Mouse (Mus musculus) liver, embryonic 13.5 days (tissue): ENCODE data around the gene Ebf1. TPM values are rescaled to one million over a fixed set of nuclear protein-coding genes. Genes with fewer than 3 reads are reported as not detected.

ENCODE experiments used
- ATAC-seq: fragments of 200-750 bp; cut with Nextera tagmentation; 2 replicates; pipeline ENCODE4 v1.8.0; 2017; ENCODE audit warnings: low read depth, mild to moderate bottlenecking, moderate number of reproducible peaks, moderate library complexity
- DNase-seq: peaks from one replicate; pipeline ENCODE4 v3.0.0; 2022
- H3K27ac ChIP-seq: fragments of 300-500 bp; sonication (generic); 2 replicates; pipeline ENCODE4 v1.5.1; 2015; ENCODE audit warnings: moderate library complexity, mild to moderate bottlenecking, inconsistent platforms
- H3K27me3 ChIP-seq: fragments of 300-500 bp; sonication (generic); 2 replicates; pipeline ENCODE4 v1.6.1; 2015; ENCODE audit warnings: mild to moderate bottlenecking, inconsistent platforms
- H3K36me3 ChIP-seq: fragments of 300-500 bp; sonication (generic); 2 replicates; pipeline ENCODE4 v1.6.1; 2015; ENCODE audit warnings: mild to moderate bottlenecking, inconsistent platforms
- H3K4me1 ChIP-seq: fragments of 300-500 bp; sonication (generic); replicated peaks from 2 replicates; pipeline ENCODE4 v1.6.1; 2015; ENCODE audit warnings: inconsistent platforms
- H3K4me2 ChIP-seq: fragments of 300-500 bp; sonication (generic); 2 replicates; pipeline ENCODE4 v1.6.1; 2015; ENCODE audit warnings: inconsistent platforms, mild to moderate bottlenecking, moderate library complexity
- H3K4me3 ChIP-seq: fragments of 300-500 bp; sonication (generic); replicated peaks from 2 replicates; pipeline ENCODE4 v1.5.1; 2015; ENCODE audit warnings: mild to moderate bottlenecking, inconsistent platforms
- H3K9ac ChIP-seq: fragments of 300-500 bp; sonication (generic); 2 replicates; pipeline ENCODE4 v1.6.1; 2015; ENCODE audit warnings: mild to moderate bottlenecking, inconsistent platforms
- H3K9me3 ChIP-seq: fragments of 300-500 bp; sonication (generic); replicated peaks from 2 replicates; pipeline ENCODE4 v1.6.1; 2016; ENCODE audit warnings: inconsistent platforms
- WGBS: fragments of 180-500 bp; shearing (Covaris S2); methylation state at CpG from one replicate; pipeline ENCODE4 v1.1.7; 2015; ENCODE audit not compliant: insufficient replicate concordance; 5-methylcytosine and 5-hydroxymethylcytosine counted together
- polyA plus RNA-seq: library from polyadenylated mRNA; unstranded; fragments of >200 nt; fragmentation: Nextera tagmentation; extraction: Ambion mirVana; gene quantifications from 2 replicates; pipeline ENCODE4 v1.2.1, GENCODE M21; 2015

Gene Ebf1
- polyA plus RNA-seq, 1 experiment from 2014 or later: 0.31 TPM

DNA sequence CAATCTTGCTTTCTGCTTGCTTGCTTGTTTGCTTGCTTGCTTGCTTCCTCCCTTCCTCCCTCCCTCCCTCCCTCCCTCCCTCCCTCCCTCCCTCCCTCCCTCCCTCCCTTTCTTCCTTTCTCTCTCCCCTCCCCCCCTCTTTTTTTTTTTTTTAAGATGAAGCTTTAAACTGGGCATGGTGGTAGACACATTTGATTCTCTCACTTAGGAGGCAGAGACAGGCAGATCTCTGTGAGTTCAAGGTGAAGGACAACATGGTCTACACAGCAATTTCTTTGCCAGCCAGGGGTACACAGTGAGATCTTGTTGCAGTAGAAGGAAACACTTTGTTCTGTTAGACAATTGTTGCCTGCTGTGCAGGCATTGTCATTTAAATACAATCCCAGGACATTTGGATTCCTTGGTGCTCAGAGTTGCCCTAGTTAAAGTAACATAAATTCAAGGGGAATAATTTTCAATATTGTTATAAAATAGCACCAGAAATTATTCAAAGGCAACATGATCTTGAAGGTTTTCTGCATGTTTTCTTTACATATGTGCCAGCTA, 92.0 kb downstream of the Ebf1 start:
- Histone ChIP-seq H3K4me2 (no peak overlapping the region), H3K27ac (no peak overlapping the region), H3K9me3 (no peaks in the 10 kb centered on the region), H3K36me3 (no peaks in the 10 kb centered on the region), H3K9ac (no peak overlapping the region), H3K4me1 (no peaks in the 10 kb centered on the region), H3K27me3 (no peaks in the 10 kb centered on the region), H3K4me3 (no peak overlapping the region)
- DNase-seq (no peak), ATAC-seq (no peak)

DNA sequence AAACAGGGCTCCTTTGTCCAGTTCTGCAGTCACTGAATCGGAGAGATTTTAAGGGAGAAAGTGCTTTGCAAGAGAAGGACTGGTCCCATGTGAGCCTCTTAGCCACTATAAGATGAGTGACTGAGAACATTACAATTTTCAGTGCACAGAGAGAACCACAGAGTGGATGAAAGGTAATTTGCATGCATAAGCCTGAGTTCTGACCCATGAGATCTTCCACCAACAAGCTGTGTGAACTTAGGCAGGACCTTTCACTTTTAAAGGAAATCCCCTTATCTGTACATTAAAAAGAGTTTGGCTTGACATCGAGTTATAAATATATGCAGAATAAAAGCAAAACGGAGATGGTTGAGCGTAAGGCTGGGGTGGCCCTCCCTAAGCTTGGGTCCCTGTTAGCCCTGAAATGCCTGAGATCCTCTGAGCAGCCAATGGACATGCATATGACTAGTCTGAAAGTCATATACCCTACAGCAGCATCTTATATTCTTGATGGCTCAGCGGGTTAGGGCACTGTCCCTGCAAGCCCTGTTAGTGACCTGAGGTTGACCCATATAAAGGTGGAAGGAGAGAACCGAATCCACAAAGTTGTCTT, 92.8 kb downstream of the Ebf1 start:
- Histone ChIP-seq H3K27me3 (no peaks in the 10 kb centered on the region), H3K4me2 (no peak overlapping the region), H3K9ac (no peak overlapping the region), H3K4me1 (no peaks in the 10 kb centered on the region), H3K4me3 (no peak overlapping the region), H3K27ac (no peak overlapping the region), H3K9me3 (no peaks in the 10 kb centered on the region), H3K36me3 (no peaks in the 10 kb centered on the region)
- no peak for ATAC-seq
- 68% methylated on average over 6 of the region's 6 CpGs for WGBS
- DNase-seq: no peak

DNA sequence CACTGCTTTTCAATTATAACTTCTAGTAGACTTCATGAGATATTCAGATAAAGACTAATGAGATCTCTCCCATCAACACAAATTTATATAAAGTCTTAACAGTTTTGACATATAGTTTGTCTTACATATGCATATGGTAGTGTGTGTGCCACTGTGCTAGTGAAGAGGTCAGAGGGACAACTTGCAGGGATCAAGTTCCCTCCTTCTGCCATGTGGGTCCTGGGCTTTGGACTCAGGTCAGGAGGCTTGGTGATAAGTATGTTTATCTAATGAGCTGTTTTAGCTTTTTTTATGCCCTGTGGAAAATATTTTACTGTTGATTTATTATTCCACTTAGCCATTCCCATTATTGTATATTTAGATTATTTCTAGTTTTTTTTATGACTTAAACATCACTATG, 93.7 kb downstream of the Ebf1 start:
- Histone ChIP-seq H3K36me3 (no peaks in the 10 kb centered on the region), H3K4me2 (no peak overlapping the region), H3K27me3 (no peaks in the 10 kb centered on the region), H3K4me1 (no peaks in the 10 kb centered on the region), H3K4me3 (no peak overlapping the region), H3K9me3 (no peaks in the 10 kb centered on the region), H3K9ac (no peak overlapping the region), H3K27ac (no peak overlapping the region)
- DNase-seq: no peak
- ATAC-seq: no peak

DNA sequence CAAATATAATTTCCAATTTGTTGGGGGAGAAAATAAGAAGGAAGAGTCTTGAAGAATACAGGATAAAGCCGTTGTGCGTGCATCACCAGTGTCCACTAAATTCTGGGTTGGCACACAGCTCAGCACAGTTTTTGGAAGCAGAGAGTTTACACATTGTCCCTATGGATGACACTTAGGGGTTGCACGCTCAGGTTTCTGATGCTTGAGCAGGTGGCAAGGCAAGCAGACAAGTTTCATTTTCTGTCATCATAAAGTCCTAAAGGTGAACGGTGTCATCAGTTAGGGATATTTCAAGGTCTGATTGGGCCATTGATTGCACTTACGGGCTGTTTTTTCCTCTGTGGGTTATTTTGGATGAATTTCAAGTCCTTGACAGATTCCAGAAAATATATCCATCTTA, 97.1 kb downstream of the Ebf1 start:
- ATAC-seq (no peak), DNase-seq (no peak)
- Histone ChIP-seq H3K9ac (no peak overlapping the region), H3K4me2 (no peak overlapping the region), H3K9me3 (no peaks in the 10 kb centered on the region), H3K27ac (no peak overlapping the region), H3K36me3 (no peaks in the 10 kb centered on the region), H3K4me1 (no peaks in the 10 kb centered on the region), H3K27me3 (no peaks in the 10 kb centered on the region), H3K4me3 (no peak overlapping the region)
- 77% methylated on average over 5 of the region's 5 CpGs for WGBS

DNA sequence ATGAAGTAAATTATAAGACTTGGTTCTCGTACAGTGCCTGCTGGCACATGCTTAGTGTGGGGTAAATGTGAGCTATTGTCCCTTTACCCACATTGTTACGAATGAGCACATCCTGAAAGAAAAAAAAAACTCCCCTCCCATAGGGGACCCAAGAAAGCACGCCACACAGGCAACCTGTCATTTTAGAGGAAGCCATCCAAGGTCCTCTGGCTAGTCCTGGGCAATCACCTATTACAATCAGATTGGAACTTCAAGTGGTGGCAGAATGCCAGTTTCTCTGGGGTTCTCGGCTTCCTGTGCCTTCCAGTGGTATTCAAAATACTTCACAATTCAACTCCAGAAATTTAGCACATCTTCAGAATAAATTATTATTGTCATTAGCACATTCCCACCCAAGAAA, 98.7 kb downstream of the Ebf1 start:
- H3K9ac ChIP-seq: no peak overlapping the region
- DNase-seq: no peak
- H3K36me3 ChIP-seq: no peaks in the 10 kb centered on the region
- no peak overlapping the region for H3K27ac ChIP-seq
- H3K27me3 ChIP-seq: no peaks in the 10 kb centered on the region
- H3K4me3 ChIP-seq: no peak overlapping the region
- H3K4me1 ChIP-seq: no peaks in the 10 kb centered on the region
- WGBS: 58% methylated on average over 4 of the region's 4 CpGs
- H3K4me2 ChIP-seq: no peak overlapping the region
- ATAC-seq: no peak
- no peaks in the 10 kb centered on the region for H3K9me3 ChIP-seq

DNA sequence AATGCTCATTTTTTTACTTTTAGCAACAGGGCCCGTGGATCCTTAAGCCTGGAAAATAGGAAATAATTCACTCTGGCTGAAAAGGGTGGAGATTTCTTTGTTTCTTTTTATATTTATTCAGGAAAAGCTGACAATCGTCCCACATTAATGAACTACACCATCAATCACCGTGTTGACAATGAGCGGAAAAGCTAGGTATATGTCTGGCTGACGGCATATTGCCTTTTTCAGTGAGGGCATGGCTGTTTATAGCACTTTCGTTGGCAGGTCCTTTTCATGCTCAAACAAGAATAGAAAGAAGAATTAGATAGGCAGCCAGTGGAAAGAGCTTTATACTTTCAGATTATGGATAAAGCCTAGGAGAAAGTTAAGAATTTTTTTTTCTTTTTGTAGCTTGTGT, 99.8 kb downstream of the Ebf1 start:
- Histone ChIP-seq H3K27me3 (no peaks in the 10 kb centered on the region), H3K4me3 (no peak overlapping the region), H3K9me3 (no peaks in the 10 kb centered on the region), H3K4me1 (no peaks in the 10 kb centered on the region), H3K9ac (no peak overlapping the region), H3K27ac (no peak overlapping the region), H3K4me2 (no peak overlapping the region), H3K36me3 (no peaks in the 10 kb centered on the region)
- no peak for ATAC-seq
- DNase-seq: no peak
- WGBS: 56% methylated on average over 6 of the region's 6 CpGs

DNA sequence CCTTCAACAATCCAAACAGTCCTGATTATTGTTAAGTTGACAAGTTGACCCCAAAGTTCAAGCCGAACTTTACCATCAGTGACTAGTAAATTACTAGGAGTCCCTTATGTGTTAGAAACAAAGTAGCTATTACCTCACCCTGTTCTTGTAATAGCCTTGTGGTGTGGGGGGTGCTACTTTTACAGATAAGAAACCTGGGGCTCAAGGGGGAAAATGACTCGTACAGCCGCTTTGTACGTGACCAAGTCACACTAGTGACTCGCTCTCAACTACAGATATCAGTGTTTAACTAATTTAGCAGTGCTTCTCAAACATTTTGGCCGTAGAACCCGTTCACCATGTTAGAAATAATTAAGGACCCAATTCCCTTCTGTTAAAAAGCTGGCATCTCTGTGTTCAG, 100.5 kb downstream of the Ebf1 start:
- Histone ChIP-seq H3K4me3 (no peak overlapping the region), H3K9me3 (no peaks in the 10 kb centered on the region), H3K27me3 (no peaks in the 10 kb centered on the region), H3K36me3 (no peaks in the 10 kb centered on the region), H3K4me1 (no peaks in the 10 kb centered on the region), H3K27ac (no peak overlapping the region), H3K4me2 (no peak overlapping the region), H3K9ac (no peak overlapping the region)
- DNase-seq (no peak), ATAC-seq (no peak)
- 59% methylated on average over 7 of the region's 7 CpGs for WGBS

DNA sequence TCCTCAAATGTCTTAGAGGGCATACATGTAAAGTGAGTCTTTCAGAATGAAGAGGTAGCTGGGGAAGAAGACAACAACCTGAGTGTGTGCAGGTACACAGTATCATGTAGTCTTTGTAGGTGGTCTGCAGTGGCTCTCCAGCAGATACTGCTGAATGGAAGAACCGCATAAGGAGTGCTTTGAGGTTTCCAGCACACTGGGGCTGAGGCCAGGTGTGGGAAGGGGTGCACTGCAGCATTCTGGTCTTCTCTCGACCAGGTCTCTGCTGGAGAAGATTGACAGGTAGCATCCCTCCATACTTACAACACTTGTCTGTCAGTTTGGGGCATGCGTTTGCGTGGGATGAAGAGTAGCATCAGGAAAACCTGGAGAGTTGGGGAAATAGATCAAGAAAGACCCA, 104.9 kb downstream of the Ebf1 start:
- no peak overlapping the region for H3K4me2 ChIP-seq
- no peaks in the 10 kb centered on the region for H3K4me1 ChIP-seq
- DNase-seq: no peak
- H3K36me3 ChIP-seq: no peaks in the 10 kb centered on the region
- ATAC-seq: no peak
- no peaks in the 10 kb centered on the region for H3K9me3 ChIP-seq
- H3K27ac ChIP-seq: no peak overlapping the region
- no peak overlapping the region for H3K9ac ChIP-seq
- no peaks in the 10 kb centered on the region for H3K27me3 ChIP-seq
- H3K4me3 ChIP-seq: no peak overlapping the region
- WGBS: 75% methylated on average over 4 of the region's 4 CpGs

DNA sequence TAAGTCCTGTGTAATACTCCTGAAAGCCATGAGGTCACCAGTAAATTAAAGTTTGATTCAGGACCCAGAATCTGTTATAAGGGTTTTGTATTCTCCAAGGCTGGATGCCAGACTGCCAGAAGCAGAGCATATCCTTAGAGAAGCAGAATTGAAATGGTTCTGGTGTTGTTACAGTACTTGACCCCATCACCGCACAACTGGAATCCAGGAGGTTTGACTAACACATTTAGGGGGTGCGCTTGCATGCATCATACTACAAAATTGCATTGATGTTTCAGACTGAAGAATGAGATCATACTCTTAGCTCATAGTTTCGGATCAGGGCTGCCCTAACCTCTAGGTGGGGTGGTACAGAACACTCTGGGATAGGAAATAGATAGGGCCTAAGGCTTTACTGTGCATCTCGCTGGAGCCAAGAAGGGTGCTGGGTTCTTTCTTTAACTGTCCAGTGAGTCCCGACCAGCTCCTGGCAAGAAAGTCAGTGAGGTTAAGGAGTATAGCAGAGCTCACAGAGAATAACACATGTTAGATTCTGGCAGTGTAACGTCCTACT, 106.9 kb downstream of the Ebf1 start:
- 69% methylated on average over 6 of the region's 6 CpGs for WGBS

DNA sequence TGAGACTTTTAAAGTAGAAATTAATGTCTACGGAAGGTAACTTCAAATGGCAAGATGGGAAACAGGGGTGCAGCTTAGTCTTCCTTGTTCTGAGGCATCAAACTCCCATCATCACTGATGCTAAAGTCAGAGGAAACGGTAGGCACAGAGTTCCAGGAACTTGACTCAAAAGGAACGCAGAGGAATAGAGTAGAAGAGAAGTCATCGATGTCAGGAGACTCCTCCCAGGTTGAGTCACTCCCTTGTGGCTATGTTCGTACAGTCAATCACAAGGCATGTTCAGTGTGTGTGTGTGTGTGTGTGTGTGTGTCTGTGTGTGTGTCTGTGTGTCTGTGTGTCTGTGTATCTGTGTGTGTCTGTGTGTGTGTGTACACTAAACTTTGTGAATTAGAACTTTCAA, 108.6 kb downstream of the Ebf1 start:
- 58% methylated on average over 5 of the region's 5 CpGs for WGBS
- Histone ChIP-seq H3K4me2 (no peak overlapping the region), H3K4me1 (no peaks in the 10 kb centered on the region), H3K9me3 (no peaks in the 10 kb centered on the region), H3K36me3 (no peaks in the 10 kb centered on the region), H3K9ac (no peak overlapping the region), H3K27ac (no peak overlapping the region), H3K27me3 (no peaks in the 10 kb centered on the region), H3K4me3 (no peak overlapping the region)
- DNase-seq (no peak), ATAC-seq (no peak)

More for the DNA sequence above, 106.9 kb downstream of the Ebf1 start:
- ATAC-seq: no peak
- H3K27ac ChIP-seq: no peak overlapping the region
- H3K4me1 ChIP-seq: no peaks in the 10 kb centered on the region
- H3K9ac ChIP-seq: no peak overlapping the region
- no peak overlapping the region for H3K4me3 ChIP-seq
- no peaks in the 10 kb centered on the region for H3K36me3 ChIP-seq
- no peak for DNase-seq
- no peak overlapping the region for H3K4me2 ChIP-seq
- no peaks in the 10 kb centered on the region for H3K9me3 ChIP-seq
- no peaks in the 10 kb centered on the region for H3K27me3 ChIP-seq

DNA sequence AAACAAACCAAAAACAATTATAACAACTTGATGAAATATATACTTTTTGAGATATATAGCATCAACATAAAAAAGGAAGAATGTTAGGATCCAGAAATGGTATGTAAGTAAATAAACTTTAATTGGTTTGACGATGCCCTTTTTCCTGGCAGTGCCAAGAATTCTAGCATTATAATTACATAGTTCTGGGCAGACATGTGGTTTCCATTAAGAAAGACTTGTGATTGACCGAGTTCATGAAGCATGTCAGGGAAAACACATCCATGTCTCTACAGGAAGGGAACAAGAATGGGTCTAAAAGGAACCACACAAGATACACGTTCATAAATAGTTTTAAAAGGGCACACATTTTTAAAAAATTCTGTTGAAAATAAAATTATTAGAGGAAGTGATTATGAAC, 110.3 kb downstream of the Ebf1 start:
- DNase-seq (no peak), ATAC-seq (no peak)
- Histone ChIP-seq H3K27me3 (no peaks in the 10 kb centered on the region), H3K27ac (no peak overlapping the region), H3K9me3 (no peaks in the 10 kb centered on the region), H3K4me3 (no peak overlapping the region), H3K9ac (no peak overlapping the region), H3K36me3 (no peaks in the 10 kb centered on the region), H3K4me2 (no peak overlapping the region), H3K4me1 (no peaks in the 10 kb centered on the region)
- WGBS: 60% methylated on average over 3 of the region's 3 CpGs

DNA sequence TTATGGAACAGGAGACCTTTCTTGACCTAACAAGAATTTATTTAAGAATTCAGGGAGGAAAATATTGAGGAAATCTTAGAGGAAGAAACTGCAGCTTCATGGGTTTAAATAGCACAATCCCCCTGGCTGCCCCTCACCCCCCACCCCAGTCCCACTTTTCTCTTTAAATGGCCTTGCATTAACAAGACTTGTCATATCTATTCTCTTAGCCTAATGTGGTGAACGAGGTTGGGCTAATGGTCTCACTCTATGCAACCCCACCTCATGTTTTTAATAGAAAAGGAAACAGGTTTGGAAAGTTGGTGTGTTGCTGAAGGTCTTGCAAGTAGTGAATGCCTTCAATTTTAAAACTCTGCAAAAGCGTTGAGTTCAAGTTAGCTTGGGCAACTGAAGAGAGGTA, 110.7 kb downstream of the Ebf1 start:
- Histone ChIP-seq H3K27me3 (no peaks in the 10 kb centered on the region), H3K4me2 (no peak overlapping the region), H3K27ac (no peak overlapping the region), H3K9ac (no peak overlapping the region), H3K4me1 (no peaks in the 10 kb centered on the region), H3K9me3 (no peaks in the 10 kb centered on the region), H3K36me3 (no peaks in the 10 kb centered on the region), H3K4me3 (no peak overlapping the region)
- ATAC-seq (no peak), DNase-seq (no peak)
- 55% methylated on average over 2 of the region's 2 CpGs for WGBS
